Mouse (Mus musculus) T-helper 17 cell (primary cell): ENCODE measurements at regions not wholly inside any gene's neighbourhood (a gene's known extent, or its start where the extent isn't known, plus 50 kb on each side); places are given as distances from the start of the nearest gene placed in this dataset.

Source experiments
- in situ Hi-C, 2 experiments: fragments of 300-600 bp; cut with MboI, MseI; formaldehyde crosslinking; loops; 1 replicate in 1 of 2; 2 replicates in 1 of 2; pipeline ENCODE4 v1.15.1; 2025; ENCODE audit warnings: high pct_unique_total_duplicates in 2 of 2

- in situ Hi-C loops: no loop called here
Measured at GRCm38 (mm10) chr1:163650577-163651180, 74.4 kb downstream of the Mettl11b start.

GRCm38 (mm10) chr1:163642091-163642490, 82.9 kb downstream of the Mettl11b start:
- in situ Hi-C loops: loop anchor here in 1 of 2 experiments (25.0 kb wide), 1 partner anchor 1605 kb away; no protein-coding TSS in a partner anchor

- in situ Hi-C loops: loop anchor here in 1 of 2 experiments (25.0 kb wide), 1 partner anchor 1603 kb away; no protein-coding TSS in a partner anchor
Measured at GRCm38 (mm10) chr1:163640527-163641228, 84.4 kb downstream of the Mettl11b start.

DNA sequence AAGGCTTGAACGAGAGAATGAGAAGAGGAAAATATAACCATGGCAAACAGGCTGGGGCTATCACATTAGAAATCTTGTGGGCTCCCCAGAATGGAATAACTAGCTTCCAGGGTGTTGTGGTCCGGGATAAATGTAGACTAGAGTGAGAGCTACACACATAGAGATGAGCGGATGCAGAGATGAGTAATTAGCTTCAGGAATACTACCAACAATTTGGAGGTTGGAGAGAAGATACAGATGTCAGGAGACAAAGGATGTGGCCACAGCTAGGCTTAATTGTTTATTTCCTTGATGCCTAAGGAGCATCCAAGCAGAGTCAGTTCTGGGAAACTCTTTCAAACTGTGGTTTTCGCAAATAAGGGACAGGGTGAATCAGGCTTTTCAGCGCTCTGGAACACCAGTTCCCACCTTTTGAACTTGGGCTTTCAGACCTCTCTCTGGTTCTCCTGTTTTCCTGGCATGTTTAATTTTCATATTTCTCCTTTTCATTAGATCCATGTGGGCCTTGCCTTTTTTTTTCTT, 94.7 kb downstream of the Mettl11b start:
- in situ Hi-C loops: loop anchor here in 1 of 2 experiments (25.0 kb wide), 1 partner anchor 1593 kb away; no protein-coding TSS in a partner anchor

GRCm38 (mm10) chr1:163624887-163625286, 100.1 kb downstream of the Mettl11b start:
- in situ Hi-C loops: loop anchor here in 1 of 2 experiments (25.0 kb wide), 1 partner anchor 1588 kb away; no protein-coding TSS in a partner anchor

DNA sequence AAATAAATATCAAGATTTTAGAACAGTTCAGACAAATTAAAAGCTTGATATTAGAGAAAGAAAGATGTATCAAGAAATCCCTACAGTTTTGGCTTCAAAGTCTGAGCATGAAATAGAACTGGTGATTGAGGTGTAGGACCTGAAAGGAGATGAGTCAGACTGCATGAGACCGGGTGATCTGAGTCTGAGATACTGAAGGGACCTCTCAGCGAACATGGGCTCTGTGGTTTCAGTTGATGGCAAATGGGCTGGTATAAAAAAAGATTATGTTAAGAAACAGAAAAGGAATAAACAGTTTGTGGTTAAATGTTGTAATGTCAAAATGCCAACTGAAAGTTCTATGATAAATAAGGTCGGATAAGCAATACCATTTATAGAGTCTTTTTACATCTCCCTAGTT, 103.7 kb downstream of the Mettl11b start:
- in situ Hi-C loops: no loop called here

GRCm38 (mm10) chr1:163619831-163620230, 105.2 kb downstream of the Mettl11b start:
- in situ Hi-C loops: no loop called here

GRCm38 (mm10) chr1:163618132-163618531, 106.9 kb downstream of the Mettl11b start:
- in situ Hi-C loops: no loop called here

GRCm38 (mm10) chr1:163616596-163616995, 108.4 kb downstream of the Mettl11b start:
- in situ Hi-C loops: no loop called here

- in situ Hi-C loops: no loop called here
Measured at GRCm38 (mm10) chr1:163608429-163608828, 116.6 kb downstream of the Mettl11b start.

GRCm38 (mm10) chr1:163607701-163608100, 117.3 kb downstream of the Mettl11b start:
- in situ Hi-C loops: no loop called here

DNA sequence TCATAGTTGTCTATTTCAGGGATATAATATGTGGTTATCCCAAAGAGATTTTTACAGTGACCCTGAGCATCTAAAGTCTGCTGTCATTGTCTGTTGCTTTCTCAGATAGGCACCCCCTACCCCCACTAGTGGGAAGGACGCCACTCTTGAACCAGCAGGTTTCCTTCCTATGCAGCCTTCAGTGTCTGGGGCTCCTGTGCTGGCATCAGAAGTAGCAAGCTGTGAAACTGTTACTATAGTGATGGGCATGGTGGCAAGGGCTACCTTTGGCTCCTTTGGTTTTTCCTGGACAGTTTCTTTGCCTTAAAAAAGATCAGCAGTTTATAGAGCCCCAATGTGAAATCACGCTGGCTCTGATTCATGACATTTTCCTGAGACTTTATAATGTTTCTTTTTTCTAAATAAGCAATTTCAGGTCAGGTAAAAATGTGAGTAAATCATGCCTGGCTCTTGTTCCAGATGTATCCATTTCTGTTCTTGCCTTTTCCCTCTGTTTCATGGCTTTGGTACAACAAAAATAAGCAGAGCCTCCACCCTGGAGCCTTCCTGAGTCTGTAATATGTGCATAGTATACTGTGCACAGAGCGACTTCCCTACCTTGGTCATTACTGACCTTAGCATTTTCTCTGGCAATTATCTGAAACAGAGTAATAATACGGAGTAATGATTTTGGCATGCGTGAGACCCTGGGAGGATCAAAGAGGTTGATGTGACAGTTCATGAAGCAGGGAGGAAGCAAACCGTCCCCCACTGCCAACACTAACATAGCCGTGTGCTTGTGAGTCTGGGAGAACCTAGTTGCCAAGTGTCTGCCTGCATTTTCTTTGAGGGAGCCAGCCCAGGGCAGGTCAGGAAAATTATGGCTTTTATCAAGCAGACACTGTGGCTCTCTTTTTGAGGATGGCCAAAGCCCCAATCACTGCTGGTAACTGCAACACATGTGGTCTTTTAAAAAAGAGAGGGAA, 124.8 kb downstream of the Mettl11b start:
- in situ Hi-C loops: no loop called here

DNA sequence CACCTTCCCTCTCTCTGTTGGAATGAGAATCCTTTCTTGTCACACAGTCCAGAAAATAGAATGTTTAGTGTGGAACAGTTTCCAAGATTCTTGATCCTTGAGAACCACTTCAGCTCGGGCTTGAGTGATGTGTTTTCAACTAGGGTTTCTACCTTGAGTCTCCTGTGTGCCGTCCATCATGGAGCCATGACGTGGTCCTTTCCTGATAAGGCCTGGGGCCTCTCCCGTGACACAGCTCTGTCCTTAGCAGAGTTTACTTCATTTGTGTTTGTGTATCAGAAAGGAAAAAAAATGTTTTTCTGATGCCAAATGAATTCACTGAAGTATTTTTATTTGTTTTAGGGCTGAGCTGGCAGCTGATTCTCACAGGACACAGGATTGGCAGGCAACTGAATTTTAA, 148.6 kb downstream of the Mettl11b start:
- in situ Hi-C loops: no loop called here

- in situ Hi-C loops: no loop called here
Measured at GRCm38 (mm10) chr1:163575593-163575992, 149.4 kb downstream of the Mettl11b start.

DNA sequence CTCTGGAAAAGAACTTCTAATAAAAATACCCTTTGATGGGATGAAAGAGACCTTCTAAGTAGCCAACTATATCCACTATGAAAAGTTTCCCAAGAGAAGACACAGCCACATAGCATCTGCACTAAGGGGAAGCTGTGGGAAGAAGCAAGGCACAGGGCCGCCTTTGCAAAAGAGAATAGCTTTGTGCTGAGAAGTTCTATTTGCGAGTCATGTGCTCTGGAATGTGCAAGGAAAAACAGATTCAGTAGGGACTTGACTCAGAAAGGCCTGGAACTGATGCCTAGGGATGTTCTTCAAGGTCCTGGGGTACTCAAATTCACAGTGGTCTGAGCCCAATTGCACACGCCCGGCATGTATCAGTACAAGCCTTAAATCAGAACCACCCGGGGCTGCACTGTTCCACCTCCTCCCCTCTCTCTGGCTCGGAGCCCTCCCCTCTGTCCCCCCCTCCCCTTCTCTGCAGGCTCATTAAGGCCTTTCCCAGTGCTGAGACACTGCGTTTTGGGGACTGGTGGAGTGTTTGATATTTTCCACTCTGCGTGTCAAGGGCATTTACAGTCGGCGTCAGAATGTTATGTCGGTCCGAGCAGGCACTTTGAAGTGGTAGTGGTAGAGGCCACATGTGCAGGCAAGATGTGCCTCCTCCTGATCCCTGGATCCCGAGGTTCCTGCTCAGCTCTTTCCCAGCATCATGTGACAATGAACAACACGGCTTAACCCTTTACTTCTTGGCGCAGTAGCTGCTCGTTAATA, 150.4 kb downstream of the Mettl11b start:
- in situ Hi-C loops: no loop called here

- in situ Hi-C loops: no loop called here
Measured at GRCm38 (mm10) chr1:163573533-163573932, 151.5 kb downstream of the Mettl11b start.

DNA sequence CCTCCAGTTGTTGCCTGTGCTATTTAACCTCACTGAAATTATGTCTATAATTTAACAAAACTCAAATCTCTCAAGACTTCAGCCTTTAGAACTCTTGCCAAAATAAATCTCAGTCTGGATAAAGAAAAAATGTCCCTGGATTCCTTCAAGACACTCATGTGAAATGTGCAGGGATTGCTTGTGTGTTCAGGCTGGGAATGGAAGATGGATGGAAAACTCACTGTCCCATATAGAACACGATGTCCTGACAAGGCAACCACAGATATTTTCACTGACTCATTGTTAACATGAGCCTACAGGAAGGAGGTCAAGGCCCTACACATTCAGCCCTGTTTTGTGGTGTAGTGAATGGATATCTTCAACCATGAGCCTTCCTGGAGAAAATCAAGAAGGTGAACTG, 160.3 kb upstream of the Gorab start:
- in situ Hi-C loops: no loop called here

- in situ Hi-C loops: no loop called here
Measured at GRCm38 (mm10) chr1:163563064-163563463, 159.6 kb upstream of the Gorab start.

GRCm38 (mm10) chr1:163562166-163562733, 158.8 kb upstream of the Gorab start:
- in situ Hi-C loops: no loop called here

DNA sequence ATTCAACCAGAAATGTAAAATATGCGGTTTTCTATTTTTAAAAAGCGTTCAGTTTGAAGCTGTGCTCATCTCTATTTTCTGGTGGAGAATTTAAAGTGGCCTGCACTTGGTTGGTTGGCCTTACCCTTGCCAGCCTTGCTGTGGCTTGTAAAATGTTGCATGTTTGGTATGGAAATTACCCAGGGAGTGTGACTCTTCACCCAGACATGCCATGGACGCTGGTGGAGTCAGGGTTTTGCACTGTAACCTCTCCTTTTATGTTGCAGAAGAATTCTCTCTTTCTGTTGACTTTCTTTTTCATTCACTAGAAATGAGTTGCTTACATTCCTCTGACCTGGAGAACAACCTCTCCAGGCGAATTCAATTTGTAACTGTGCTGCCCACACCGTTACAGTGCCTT, 157.5 kb upstream of the Gorab start:
- in situ Hi-C loops: no loop called here
